Mouse (Mus musculus): ENCODE data around the gene Kin. TPM values are rescaled to one million over a fixed set of nuclear protein-coding genes. Genes with fewer than 3 reads are reported as not detected.
A peak's percentile ranks its signal among the peaks of the same experiment; 100 is the strongest.

Gene Kin
- polyA plus RNA-seq, 1 experiment from 2014 or later: 39.9 TPM

GRCm38 (mm10) chr2:10094327-10095100 is 14.1 kb downstream of the Kin start:
- no peaks in the 10 kb centered on the region for H3K9me3 ChIP-seq (ENCODE audit: control insufficient read depth, low read length)
- H3K4me2 ChIP-seq (ENCODE audit: low read depth, severe bottlenecking): no peak overlapping the region
- no peaks in the 10 kb centered on the region for H3K27me3 ChIP-seq (ENCODE audit: control insufficient read depth, insufficient read depth, low read length)
- DNase-seq (ENCODE audit: low spot score): no peak
- 91% methylated on average over 14 of the region's 14 CpGs for WGBS
- ATAC-seq (ENCODE audit: insufficient number of reproducible peaks, low FRiP score, low TSS enrichment, low read depth): no peak
- H3K27ac ChIP-seq (replicated peaks; ENCODE audit: low read depth, low read length): no peak overlapping the region
- peaks cover 19% of the 10 kb centered on the region for H3K36me3 ChIP-seq (ENCODE audit: control insufficient read depth, insufficient read depth, low read length)
- no peak overlapping the region for H3K9ac ChIP-seq (ENCODE audit: low read length)
- no peak overlapping the region for H3K4me3 ChIP-seq (ENCODE audit: low read depth, low read length)
- H3K4me1 ChIP-seq (ENCODE audit: control insufficient read depth, insufficient read depth, low read length): no peaks in the 10 kb centered on the region

GRCm38 (mm10) chr2:10098598-10099215 is 18.3 kb downstream of the Kin start:
- H3K27ac ChIP-seq (replicated peaks; ENCODE audit: low read depth, low read length): no peak overlapping the region
- no peaks in the 10 kb centered on the region for H3K4me1 ChIP-seq (ENCODE audit: control insufficient read depth, insufficient read depth, low read length)
- H3K4me2 ChIP-seq (ENCODE audit: low read depth, severe bottlenecking): no peak overlapping the region
- 32% methylated on average over 9 of the region's 9 CpGs for WGBS
- no peaks in the 10 kb centered on the region for H3K27me3 ChIP-seq (ENCODE audit: control insufficient read depth, insufficient read depth, low read length)
- H3K36me3 ChIP-seq (ENCODE audit: control insufficient read depth, insufficient read depth, low read length): peaks cover 4% of the 10 kb centered on the region; the same call in 1 of the 2 replicates
- no peaks in the 10 kb centered on the region for H3K9me3 ChIP-seq (ENCODE audit: control insufficient read depth, low read length)
- peak; percentile 77 for DNase-seq (ENCODE audit: low spot score)
- no peak overlapping the region for H3K4me3 ChIP-seq (ENCODE audit: low read depth, low read length)
- no peak overlapping the region for H3K9ac ChIP-seq (ENCODE audit: low read length)
- no peak; the same call in 1 of the 2 replicates for ATAC-seq (ENCODE audit: insufficient number of reproducible peaks, low FRiP score, low TSS enrichment, low read depth)

GRCm38 (mm10) chr2:10100471-10100870 is 20.1 kb downstream of the Kin start:
- H3K27ac ChIP-seq (replicated peaks; ENCODE audit: low read depth, low read length): no peak overlapping the region
- no peak overlapping the region for H3K4me2 ChIP-seq (ENCODE audit: low read depth, severe bottlenecking)
- no peak for DNase-seq (ENCODE audit: low spot score)
- H3K4me3 ChIP-seq (ENCODE audit: low read depth, low read length): no peak overlapping the region
- no peak for ATAC-seq (ENCODE audit: insufficient number of reproducible peaks, low FRiP score, low TSS enrichment, low read depth)
- no peaks in the 10 kb centered on the region for H3K9me3 ChIP-seq (ENCODE audit: control insufficient read depth, low read length)
- H3K27me3 ChIP-seq (ENCODE audit: control insufficient read depth, insufficient read depth, low read length): no peaks in the 10 kb centered on the region
- 72% methylated on average over 2 of the region's 2 CpGs for WGBS
- H3K9ac ChIP-seq (ENCODE audit: low read length): no peak overlapping the region
- H3K4me1 ChIP-seq (ENCODE audit: control insufficient read depth, insufficient read depth, low read length): no peaks in the 10 kb centered on the region
- no peaks in the 10 kb centered on the region for H3K36me3 ChIP-seq (ENCODE audit: control insufficient read depth, insufficient read depth, low read length)

GRCm38 (mm10) chr2:10101180-10101579 is 20.8 kb downstream of the Kin start:
- Histone ChIP-seq H3K27me3 (ENCODE audit: control insufficient read depth, insufficient read depth, low read length) (no peaks in the 10 kb centered on the region), H3K9ac (ENCODE audit: low read length) (no peak overlapping the region), H3K9me3 (ENCODE audit: control insufficient read depth, low read length) (no peaks in the 10 kb centered on the region), H3K4me3 (ENCODE audit: low read depth, low read length) (no peak overlapping the region), H3K4me1 (ENCODE audit: control insufficient read depth, insufficient read depth, low read length) (no peaks in the 10 kb centered on the region), H3K36me3 (ENCODE audit: control insufficient read depth, insufficient read depth, low read length) (no peaks in the 10 kb centered on the region), H3K27ac (replicated peaks; ENCODE audit: low read depth, low read length) (no peak overlapping the region), H3K4me2 (ENCODE audit: low read depth, severe bottlenecking) (no peak overlapping the region)
- peak; percentile 57 for DNase-seq (ENCODE audit: low spot score)
- no peak for ATAC-seq (ENCODE audit: insufficient number of reproducible peaks, low FRiP score, low TSS enrichment, low read depth)
- 47% methylated on average over 6 of the region's 6 CpGs for WGBS

GRCm38 (mm10) chr2:10108535-10109189 is 28.3 kb downstream of the Kin start:
- no peak for DNase-seq (ENCODE audit: low spot score)

GRCm38 (mm10) chr2:10118751-10119150 is 38.4 kb downstream of the Kin start:
- no peaks in the 10 kb centered on the region for H3K36me3 ChIP-seq (ENCODE audit: control insufficient read depth, insufficient read depth, low read length)
- H3K4me1 ChIP-seq (ENCODE audit: control insufficient read depth, insufficient read depth, low read length): no peaks in the 10 kb centered on the region
- 92% methylated on average over 1 of the region's 1 CpGs for WGBS
- H3K4me2 ChIP-seq (ENCODE audit: low read depth, severe bottlenecking): no peak overlapping the region
- H3K4me3 ChIP-seq (ENCODE audit: low read depth, low read length): no peak overlapping the region
- H3K27me3 ChIP-seq (ENCODE audit: control insufficient read depth, insufficient read depth, low read length): no peaks in the 10 kb centered on the region
- ATAC-seq (ENCODE audit: insufficient number of reproducible peaks, low FRiP score, low TSS enrichment, low read depth) (no peak), DNase-seq (ENCODE audit: low spot score) (no peak)
- H3K9me3 ChIP-seq (ENCODE audit: control insufficient read depth, low read length): no peaks in the 10 kb centered on the region
- no peak overlapping the region for H3K27ac ChIP-seq (replicated peaks; ENCODE audit: low read depth, low read length)
- H3K9ac ChIP-seq (ENCODE audit: low read length): no peak overlapping the region

More at GRCm38 (mm10) chr2:10108535-10109189, 28.3 kb downstream of the Kin start:
- Histone ChIP-seq H3K36me3 (ENCODE audit: control insufficient read depth, insufficient read depth, low read length) (no peaks in the 10 kb centered on the region), H3K9me3 (ENCODE audit: control insufficient read depth, low read length) (no peaks in the 10 kb centered on the region), H3K9ac (ENCODE audit: low read length) (no peak overlapping the region), H3K4me3 (ENCODE audit: low read depth, low read length) (no peak overlapping the region), H3K4me2 (ENCODE audit: low read depth, severe bottlenecking) (no peak overlapping the region), H3K4me1 (ENCODE audit: control insufficient read depth, insufficient read depth, low read length) (no peaks in the 10 kb centered on the region), H3K27me3 (ENCODE audit: control insufficient read depth, insufficient read depth, low read length) (no peaks in the 10 kb centered on the region), H3K27ac (replicated peaks; ENCODE audit: low read depth, low read length) (no peak overlapping the region)
- no peak for ATAC-seq (ENCODE audit: insufficient number of reproducible peaks, low FRiP score, low TSS enrichment, low read depth)
- WGBS: 62% methylated on average over 6 of the region's 6 CpGs

- no peaks in the 10 kb centered on the region for H3K4me1 ChIP-seq (ENCODE audit: control insufficient read depth, insufficient read depth, low read length)
- H3K27me3 ChIP-seq (ENCODE audit: control insufficient read depth, insufficient read depth, low read length): no peaks in the 10 kb centered on the region
- WGBS: 86% methylated on average over 8 of the region's 8 CpGs
- no peak overlapping the region for H3K4me3 ChIP-seq (ENCODE audit: low read depth, low read length)
- no peak overlapping the region for H3K4me2 ChIP-seq (ENCODE audit: low read depth, severe bottlenecking)
- no peaks in the 10 kb centered on the region for H3K36me3 ChIP-seq (ENCODE audit: control insufficient read depth, insufficient read depth, low read length)
- H3K9ac ChIP-seq (ENCODE audit: low read length): no peak overlapping the region
- ATAC-seq (ENCODE audit: insufficient number of reproducible peaks, low FRiP score, low TSS enrichment, low read depth) (no peak), DNase-seq (ENCODE audit: low spot score) (no peak)
- no peak overlapping the region for H3K27ac ChIP-seq (replicated peaks; ENCODE audit: low read depth, low read length)
- no peaks in the 10 kb centered on the region for H3K9me3 ChIP-seq (ENCODE audit: control insufficient read depth, low read length)
Observed at GRCm38 (mm10) chr2:10119276-10119675, 38.9 kb downstream of the Kin start.

- Histone ChIP-seq H3K4me1 (ENCODE audit: control insufficient read depth, insufficient read depth, low read length) (no peaks in the 10 kb centered on the region), H3K9me3 (ENCODE audit: control insufficient read depth, low read length) (no peaks in the 10 kb centered on the region), H3K4me2 (ENCODE audit: low read depth, severe bottlenecking) (no peak overlapping the region), H3K36me3 (ENCODE audit: control insufficient read depth, insufficient read depth, low read length) (no peaks in the 10 kb centered on the region), H3K27me3 (ENCODE audit: control insufficient read depth, insufficient read depth, low read length) (no peaks in the 10 kb centered on the region), H3K9ac (ENCODE audit: low read length) (no peak overlapping the region), H3K27ac (replicated peaks; ENCODE audit: low read depth, low read length) (no peak overlapping the region), H3K4me3 (ENCODE audit: low read depth, low read length) (no peak overlapping the region)
- no peak for DNase-seq (ENCODE audit: low spot score)
- ATAC-seq (ENCODE audit: insufficient number of reproducible peaks, low FRiP score, low TSS enrichment, low read depth): no peak
- WGBS: 63% methylated on average over 3 of the region's 3 CpGs
Observed at GRCm38 (mm10) chr2:10121826-10122225, 41.4 kb downstream of the Kin start.
